Mouse (Mus musculus): ENCODE measurements around the gene Cpe. TPM values are rescaled to one million over a fixed set of nuclear protein-coding genes. Genes with fewer than 3 reads are reported as not detected.

The Cpe gene
- polyA plus RNA-seq, 1 experiment from 2014 or later = 201 TPM

GRCm38 (mm10) chr8:64596396-64596795 is 96.5 kb downstream of the Cpe start:
- H3K4me3 ChIP-seq (replicated peaks) = no peak overlapping the region
- WGBS = 79% methylated on average over 4 of the region's 4 CpGs
- no peak overlapping the region for H3K4me2 ChIP-seq (replicated peaks)

GRCm38 (mm10) chr8:64590456-64590855 is 102.4 kb downstream of the Cpe start:
- WGBS = 94% methylated on average over 1 of the region's 1 CpGs
- ATAC-seq = no peak

More at GRCm38 (mm10) chr8:64596396-64596795, 96.5 kb downstream of the Cpe start:
- Histone ChIP-seq H3K9ac (no peak overlapping the region), H3K36me3 (no peaks in the 10 kb centered on the region), H3K4me1 (replicated peaks) (no peaks in the 10 kb centered on the region), H3K27me3 (replicated peaks) (no peaks in the 10 kb centered on the region), H3K27ac (no peak overlapping the region), H3K9me3 (no peaks in the 10 kb centered on the region)
- no peak for ATAC-seq

GRCm38 (mm10) chr8:64582887-64583286 is 110.0 kb downstream of the Cpe start:
- Histone ChIP-seq H3K27me3 (replicated peaks) (no peaks in the 10 kb centered on the region), H3K4me1 (replicated peaks) (no peaks in the 10 kb centered on the region), H3K27ac (no peak overlapping the region), H3K4me2 (replicated peaks) (no peak overlapping the region), H3K9ac (no peak overlapping the region), H3K36me3 (no peaks in the 10 kb centered on the region), H3K9me3 (no peaks in the 10 kb centered on the region), H3K4me3 (replicated peaks) (no peak overlapping the region)
- ATAC-seq = no peak
- 41% methylated on average over 3 of the region's 3 CpGs for WGBS

More at GRCm38 (mm10) chr8:64590456-64590855, 102.4 kb downstream of the Cpe start:
- H3K9ac ChIP-seq = no peak overlapping the region
- no peak overlapping the region for H3K4me2 ChIP-seq (replicated peaks)
- H3K27ac ChIP-seq = no peak overlapping the region
- no peaks in the 10 kb centered on the region for H3K9me3 ChIP-seq
- H3K4me3 ChIP-seq (replicated peaks) = no peak overlapping the region
- H3K36me3 ChIP-seq = no peaks in the 10 kb centered on the region
- H3K27me3 ChIP-seq (replicated peaks) = no peaks in the 10 kb centered on the region
- H3K4me1 ChIP-seq (replicated peaks) = no peaks in the 10 kb centered on the region

- H3K4me3 ChIP-seq (replicated peaks) = no peak overlapping the region
- H3K4me1 ChIP-seq (replicated peaks) = no peaks in the 10 kb centered on the region
- H3K9me3 ChIP-seq = no peaks in the 10 kb centered on the region
- H3K4me2 ChIP-seq (replicated peaks) = no peak overlapping the region
- no peaks in the 10 kb centered on the region for H3K36me3 ChIP-seq
- no peak overlapping the region for H3K9ac ChIP-seq
- no peaks in the 10 kb centered on the region for H3K27me3 ChIP-seq (replicated peaks)
- no peak overlapping the region for H3K27ac ChIP-seq
- ATAC-seq = no peak
- 58% methylated on average over 8 of the region's 8 CpGs for WGBS
Observed at GRCm38 (mm10) chr8:64578221-64578620, 114.6 kb downstream of the Cpe start.

GRCm38 (mm10) chr8:64575001-64575400 is 117.9 kb downstream of the Cpe start:
- Histone ChIP-seq H3K27me3 (replicated peaks) (no peaks in the 10 kb centered on the region), H3K36me3 (no peaks in the 10 kb centered on the region), H3K4me2 (replicated peaks) (no peak overlapping the region), H3K9me3 (no peaks in the 10 kb centered on the region), H3K4me1 (replicated peaks) (no peaks in the 10 kb centered on the region), H3K27ac (no peak overlapping the region), H3K9ac (no peak overlapping the region), H3K4me3 (replicated peaks) (no peak overlapping the region)
- 62% methylated on average over 9 of the region's 9 CpGs for WGBS
- ATAC-seq = 0 out of 2 replicates have a peak, but pooled peaks have one; percentile 17

- Histone ChIP-seq H3K4me2 (replicated peaks) (no peak overlapping the region), H3K4me1 (replicated peaks) (no peaks in the 10 kb centered on the region), H3K4me3 (replicated peaks) (no peak overlapping the region), H3K27me3 (replicated peaks) (no peaks in the 10 kb centered on the region; the same call in 1 of the 2 replicates), H3K36me3 (no peaks in the 10 kb centered on the region), H3K9ac (no peak overlapping the region), H3K9me3 (no peaks in the 10 kb centered on the region), H3K27ac (no peak overlapping the region)
- WGBS = 26% methylated on average over 5 of the region's 5 CpGs
- peak; percentile 69; the same call in 1 of the 2 replicates for ATAC-seq
Observed at GRCm38 (mm10) chr8:64548054-64548850, 144.6 kb downstream of the Cpe start.

- no peak overlapping the region for H3K4me2 ChIP-seq (replicated peaks)
- H3K9me3 ChIP-seq = no peaks in the 10 kb centered on the region
- H3K27ac ChIP-seq = no peak overlapping the region
- H3K27me3 ChIP-seq (replicated peaks) = no peaks in the 10 kb centered on the region; the same call in 1 of the 2 replicates
- 93% methylated on average over 7 of the region's 7 CpGs for WGBS
- no peaks in the 10 kb centered on the region for H3K4me1 ChIP-seq (replicated peaks)
- no peaks in the 10 kb centered on the region for H3K36me3 ChIP-seq
- no peak overlapping the region for H3K9ac ChIP-seq
- no peak overlapping the region for H3K4me3 ChIP-seq (replicated peaks)
- ATAC-seq = no peak
Observed at GRCm38 (mm10) chr8:64543441-64543840, 149.4 kb downstream of the Cpe start.

Other genes with a start within 250 kb of the Cpe start
- gene Msmo1, start 40.7 kb upstream of the Cpe start, polyA plus RNA-seq (2015; fragmentation: Nextera tagmentation; extraction: Ambion mirVana) = 193 and 213 TPM in 2 replicates
- gene Klhl2, start 157.0 kb upstream of the Cpe start, polyA plus RNA-seq (2015; fragmentation: Nextera tagmentation; extraction: Ambion mirVana) = 19.5 and 21.4 TPM in 2 replicates